Mouse (Mus musculus) T-helper 1 cell (primary cell): Measurements from ENCODE around the gene Aspg.

Experiments used
- in situ Hi-C: fragments of 300-600 bp; cut with MboI, MseI; formaldehyde crosslinking; loops from one replicate; pipeline ENCODE4 v1.15.1; 2025; ENCODE audit warnings: high pct_unique_total_duplicates

Gene Aspg

DNA sequence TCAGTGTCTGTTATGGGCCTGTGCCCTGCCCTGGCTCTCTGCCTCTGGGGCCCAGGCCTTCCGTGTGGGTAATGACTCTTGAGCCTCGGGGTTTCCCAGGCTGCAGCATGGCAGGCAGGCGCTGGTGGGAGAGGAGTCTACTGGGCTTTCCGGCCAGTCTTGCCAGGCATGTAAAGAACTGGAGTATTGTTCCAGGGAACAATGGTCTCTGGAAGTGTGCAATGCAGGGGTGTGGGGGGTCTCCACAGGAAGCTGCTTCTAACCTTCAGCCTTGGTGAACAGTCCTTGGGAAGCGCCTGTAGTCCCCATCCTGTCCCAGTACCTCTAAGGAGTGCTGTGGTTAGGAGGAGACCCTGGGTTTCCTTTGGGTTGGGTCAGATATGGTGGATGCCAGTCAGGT lies 40.9 kb downstream of the Aspg start:
- in situ Hi-C loops, result loop anchor here (10.0 kb wide), 1 partner anchor 317 kb away; no protein-coding TSS in a partner anchor

DNA sequence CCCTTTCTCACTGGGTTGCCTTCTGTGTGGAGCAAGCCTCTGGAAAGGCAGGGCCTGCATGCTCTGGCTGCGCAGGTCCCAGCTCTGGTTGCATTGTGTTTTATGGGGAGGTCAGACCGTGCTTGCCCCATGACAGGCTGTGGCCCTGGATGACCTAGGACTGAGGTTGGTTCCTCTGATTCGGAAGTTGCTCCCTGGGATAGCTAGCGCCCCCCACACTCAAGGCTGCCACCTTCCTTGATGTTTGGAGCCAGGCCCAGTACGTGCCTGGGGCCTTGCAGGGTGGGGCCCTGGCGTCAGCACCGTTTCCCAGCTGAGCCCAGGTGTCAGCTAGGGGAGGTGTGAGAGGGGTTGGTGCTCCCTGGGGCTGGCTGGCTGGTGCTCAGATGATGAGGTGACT lies 43.5 kb downstream of the Aspg start:
- in situ Hi-C loops, result no loop called here

GRCm38 (mm10) chr12:112151244-112151979 lies 44.9 kb downstream of the Aspg start:
- in situ Hi-C loops, result no loop called here

DNA sequence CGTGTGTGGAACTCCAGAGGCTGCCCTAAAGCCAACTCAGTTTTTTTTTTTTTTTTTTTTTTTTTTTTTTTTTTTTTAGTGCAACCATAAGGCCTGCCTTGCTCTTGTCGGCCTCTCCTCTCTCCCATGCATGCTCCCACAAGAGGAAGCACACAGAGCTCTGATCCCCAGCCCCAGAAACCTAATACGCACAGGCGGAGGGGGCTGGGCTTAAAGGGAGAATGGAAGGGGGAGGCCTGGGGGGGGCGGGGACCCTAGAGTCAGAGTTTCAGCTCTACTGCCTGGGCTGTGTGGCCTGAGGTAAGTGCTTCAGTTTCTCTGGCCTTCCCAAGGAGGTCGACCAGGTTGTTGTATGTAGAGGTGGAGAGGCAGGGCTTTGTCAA lies 45.5 kb downstream of the Aspg start:
- in situ Hi-C loops, result no loop called here

- in situ Hi-C loops, result no loop called here
Measured at GRCm38 (mm10) chr12:112153597-112153996, 47.1 kb downstream of the Aspg start.

GRCm38 (mm10) chr12:112154476-112154875 lies 48.0 kb downstream of the Aspg start:
- in situ Hi-C loops, result no loop called here

DNA sequence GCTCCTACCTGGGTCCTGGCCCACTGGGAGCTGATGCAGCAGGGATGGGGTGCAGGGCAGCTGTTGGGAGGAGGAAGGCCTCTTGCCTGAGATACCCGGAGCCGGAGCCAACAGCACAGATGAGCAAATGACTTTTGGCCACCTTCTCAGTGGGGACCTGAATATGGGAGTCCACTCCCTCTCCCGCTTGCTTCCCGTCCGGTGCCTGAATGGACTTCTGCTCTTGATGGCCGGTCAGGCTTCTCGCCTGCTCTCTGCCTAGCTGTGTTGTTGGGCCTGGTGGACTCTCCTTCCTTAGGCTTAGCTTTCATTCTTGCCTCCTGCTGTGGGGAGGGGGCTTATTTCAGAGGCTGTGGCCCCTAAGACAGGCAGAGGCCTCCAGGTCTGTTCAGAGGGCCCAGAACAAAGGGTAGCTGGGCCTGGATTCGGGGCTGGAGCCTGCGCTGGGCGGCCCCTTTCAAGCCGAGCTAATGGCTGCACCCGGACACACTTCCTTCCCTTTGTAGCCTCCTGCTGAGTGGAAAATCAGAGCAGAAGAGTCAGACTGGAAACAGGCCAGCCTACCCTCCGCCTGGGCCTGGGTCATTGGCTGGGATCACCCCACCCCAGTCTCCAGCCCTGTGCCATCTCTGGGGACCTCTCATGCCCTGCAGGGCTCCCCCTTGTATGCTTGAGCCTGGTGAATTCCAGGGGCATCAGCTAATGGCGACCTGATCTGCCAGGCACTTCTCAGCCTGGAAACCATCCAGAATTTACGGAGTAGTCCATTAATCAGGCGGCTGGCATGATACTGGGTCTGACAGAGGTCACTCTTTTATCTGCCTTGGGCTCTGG lies 49.0 kb downstream of the Aspg start:
- in situ Hi-C loops, result no loop called here

DNA sequence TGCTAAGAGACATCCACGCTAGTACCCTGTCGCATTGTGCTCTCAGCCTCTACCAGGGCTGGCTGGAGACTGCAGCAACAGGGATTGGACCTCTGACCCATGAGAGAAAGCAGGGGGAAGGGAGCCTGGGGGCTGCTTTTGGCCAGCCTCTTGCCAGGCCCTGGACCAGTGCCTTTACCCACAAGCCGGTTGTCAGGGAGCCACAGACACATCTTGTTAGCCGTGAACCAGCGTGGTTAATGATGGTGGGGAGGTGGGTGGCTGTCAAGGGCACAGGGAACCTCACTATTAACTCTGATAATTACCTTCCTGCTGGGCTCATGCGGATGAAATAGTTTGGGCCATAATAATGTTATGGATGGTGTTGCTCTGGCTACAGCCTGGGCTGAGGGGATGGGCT lies 50.3 kb downstream of the Aspg start:
- in situ Hi-C loops, result no loop called here

DNA sequence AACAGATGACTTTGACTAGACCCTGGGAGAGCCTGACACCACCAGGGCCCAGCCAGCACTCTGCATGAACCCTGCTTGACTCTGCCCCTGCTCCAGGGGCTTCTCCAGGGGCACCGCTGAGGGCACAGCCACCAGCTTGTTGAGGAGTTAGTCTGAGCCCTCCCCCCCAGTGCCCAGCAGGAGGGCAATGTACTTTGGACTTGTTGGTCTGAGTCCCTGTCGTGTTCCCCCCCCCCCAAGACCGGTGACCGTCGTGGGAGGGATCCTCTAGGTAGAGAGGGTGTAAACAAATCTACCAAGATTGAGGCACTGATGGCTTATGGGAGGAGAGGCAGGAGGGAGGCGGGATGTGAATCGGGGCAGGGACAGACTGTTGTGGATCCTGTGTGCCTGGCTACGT lies 51.8 kb downstream of the Aspg start:
- in situ Hi-C loops, result no loop called here

- in situ Hi-C loops, result no loop called here
Measured at GRCm38 (mm10) chr12:112158784-112159183, 52.3 kb downstream of the Aspg start.

GRCm38 (mm10) chr12:112163981-112164839 lies 57.7 kb downstream of the Aspg start:
- in situ Hi-C loops, result no loop called here

DNA sequence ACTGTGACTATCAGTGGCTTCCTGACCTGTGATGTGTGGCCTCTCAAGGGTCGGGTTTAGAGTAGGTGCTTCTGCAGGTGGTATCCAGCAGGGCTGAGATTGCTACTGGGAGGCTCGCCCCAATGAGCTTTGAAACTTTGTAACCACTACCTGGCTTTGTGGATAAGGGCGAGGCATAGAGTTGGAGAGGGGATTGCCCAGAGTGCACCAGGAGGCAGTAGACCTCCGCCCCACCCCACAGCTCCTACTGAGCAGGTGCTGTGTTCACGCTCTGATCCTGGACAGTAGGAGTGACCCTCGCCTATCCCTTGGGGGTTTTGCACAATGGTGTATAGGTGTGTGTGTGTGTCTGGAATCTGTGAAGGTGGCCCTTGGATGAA lies 58.4 kb downstream of the Aspg start:
- in situ Hi-C loops, result no loop called here

DNA sequence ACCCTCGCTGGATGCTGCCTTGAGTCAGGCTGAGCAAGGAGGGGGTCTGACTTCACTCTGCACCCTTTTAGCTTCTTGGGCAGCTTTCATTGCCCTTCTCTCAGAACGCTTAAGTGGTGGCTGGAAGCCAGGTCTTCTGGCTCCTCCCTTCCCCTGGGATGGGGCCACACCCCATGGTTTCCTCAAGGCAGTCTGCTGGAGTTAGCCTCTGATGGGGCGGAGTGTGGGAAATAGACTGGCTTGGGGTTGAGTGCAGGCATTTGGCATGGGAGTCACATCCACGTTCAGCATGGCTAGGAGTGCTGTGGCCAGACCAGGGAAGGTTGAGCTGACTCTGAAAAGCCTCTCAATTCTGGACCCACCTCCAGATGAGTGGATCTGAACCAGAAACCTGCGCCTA lies 62.8 kb downstream of the Aspg start:
- in situ Hi-C loops, result no loop called here

GRCm38 (mm10) chr12:112170671-112171574 lies 64.4 kb downstream of the Aspg start:
- in situ Hi-C loops, result no loop called here

DNA sequence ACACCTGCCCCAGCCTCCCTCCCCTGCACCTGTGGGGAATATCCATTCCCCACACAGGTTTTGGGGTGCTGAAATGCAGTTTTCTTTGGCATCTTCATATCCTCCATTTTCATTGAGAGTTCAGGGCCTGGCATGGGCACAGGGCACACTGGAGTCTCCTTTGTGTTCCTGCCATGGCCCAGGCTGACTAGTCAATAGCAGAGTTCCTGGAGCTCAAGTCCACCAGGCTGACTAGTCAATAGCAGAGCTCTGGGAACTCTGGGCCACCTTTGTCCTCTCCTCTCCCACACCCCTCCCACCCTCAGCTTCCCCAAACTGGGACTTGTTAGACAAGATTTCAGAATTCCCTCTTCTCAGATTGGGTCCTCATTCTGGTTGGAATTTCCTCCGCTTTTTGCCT lies 65.2 kb downstream of the Aspg start:
- in situ Hi-C loops, result no loop called here

GRCm38 (mm10) chr12:112172214-112172613 lies 65.7 kb downstream of the Aspg start:
- in situ Hi-C loops, result no loop called here
